Mouse (Mus musculus): Measurements from ENCODE around the gene 1110065P20Rik. TPM values are rescaled to one million over a fixed set of nuclear protein-coding genes. Genes with fewer than 3 reads are reported as not detected.
A peak's percentile ranks its signal among the peaks of the same experiment; 100 is the strongest.

1110065P20Rik gene
- 58.2 and 59.0 TPM in 2 replicates for polyA plus RNA-seq (2015; fragmentation: Nextera tagmentation; extraction: Ambion mirVana)

DNA sequence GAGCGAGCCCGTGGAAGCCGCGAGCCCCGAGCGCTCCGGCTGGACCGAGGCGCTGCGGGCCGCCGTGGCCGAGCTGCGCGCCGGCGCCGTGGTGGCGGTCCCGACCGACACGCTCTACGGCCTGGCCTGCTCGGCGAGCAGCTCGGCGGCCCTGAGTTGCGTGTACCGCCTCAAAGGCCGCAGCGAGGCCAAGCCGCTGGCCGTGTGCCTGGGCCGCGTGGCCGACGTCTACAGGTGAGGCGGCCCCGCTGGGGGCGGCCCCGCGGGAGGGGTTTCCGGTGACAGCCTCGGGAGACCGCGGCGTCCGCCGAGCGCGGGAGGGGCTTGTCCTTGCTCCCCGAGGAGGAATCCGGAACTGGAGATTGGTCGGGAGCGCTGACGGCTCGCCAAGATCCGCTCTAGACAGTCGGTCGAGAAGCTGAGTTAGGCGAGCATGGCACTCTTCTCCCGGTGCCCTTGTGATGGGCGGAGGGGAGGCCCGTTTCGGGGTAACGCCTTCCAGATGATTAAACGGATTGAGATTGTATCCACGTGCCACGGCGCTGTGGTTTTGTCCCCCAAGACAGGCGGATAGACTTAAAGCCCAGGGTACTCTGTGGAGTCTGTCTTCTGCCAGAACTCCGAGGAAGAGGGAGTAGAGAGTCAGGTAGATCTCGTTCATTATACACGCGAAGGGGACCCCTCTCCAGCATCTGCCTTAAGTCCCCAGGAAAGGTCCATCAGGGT, at the start of gene 1110065P20Rik:
TSS of gene 1110065P20Rik (minus strand) at position 264 of the 726 bp plus-strand sequence.
- no peaks in the 10 kb centered on the region for H3K9me3 ChIP-seq
- peak within 1 kb of the TSS; percentile 83 for H3K4me2 ChIP-seq
- H3K4me3 ChIP-seq, result peak within 1 kb of the TSS; percentile 93
- H3K4me1 ChIP-seq, result peaks cover 24% of the 10 kb centered on the region
- peaks cover 15% of the 10 kb centered on the region; the same call in 1 of the 2 replicates for H3K36me3 ChIP-seq
- ATAC-seq (ENCODE audit: borderline replicate concordance, extremely low read depth, low FRiP score, low TSS enrichment), result peak; percentile 71
- WGBS, result under 1% methylated on average over 75 of the region's 75 CpGs
- H3K9ac ChIP-seq, result peak within 1 kb of the TSS; percentile 84
- peak within 1 kb of the TSS; percentile 92 for H3K27ac ChIP-seq
- no peaks in the 10 kb centered on the region for H3K27me3 ChIP-seq

GRCm38 (mm10) chr4:124899906-124900305, 48.9 kb upstream of the 1110065P20Rik start:
- no peak overlapping the region for H3K4me3 ChIP-seq
- H3K36me3 ChIP-seq, result no peaks in the 10 kb centered on the region
- H3K4me2 ChIP-seq, result no peak overlapping the region
- H3K9ac ChIP-seq, result no peak overlapping the region
- no peaks in the 10 kb centered on the region for H3K9me3 ChIP-seq
- 40% methylated on average over 5 of the region's 5 CpGs for WGBS
- 0 out of 2 replicates have a peak, but pooled peaks cover under 1% of the 10 kb centered on the region for H3K4me1 ChIP-seq
- no peak for ATAC-seq (ENCODE audit: borderline replicate concordance, extremely low read depth, low FRiP score, low TSS enrichment)
- no peak overlapping the region for H3K27ac ChIP-seq
- peaks cover 30% of the 10 kb centered on the region for H3K27me3 ChIP-seq

- Histone ChIP-seq H3K4me3 (no peak overlapping the region), H3K27ac (no peak overlapping the region), H3K27me3 (peaks cover 45% of the 10 kb centered on the region), H3K4me1 (peaks cover 3% of the 10 kb centered on the region; the same call in 1 of the 2 replicates), H3K9me3 (no peaks in the 10 kb centered on the region), H3K4me2 (no peak overlapping the region), H3K9ac (no peak overlapping the region), H3K36me3 (no peaks in the 10 kb centered on the region)
- ATAC-seq (ENCODE audit: borderline replicate concordance, extremely low read depth, low FRiP score, low TSS enrichment), result no peak
- 59% methylated on average over 10 of the region's 10 CpGs for WGBS
Observed at GRCm38 (mm10) chr4:124898428-124898827, 47.4 kb upstream of the 1110065P20Rik start.

GRCm38 (mm10) chr4:124894508-124895428, 43.8 kb upstream of the 1110065P20Rik start:
- WGBS, result 2% methylated on average over 83 of the region's 83 CpGs
- ATAC-seq (ENCODE audit: borderline replicate concordance, extremely low read depth, low FRiP score, low TSS enrichment), result no peak
- Histone ChIP-seq H3K4me2 (peak overlapping the region; percentile 56), H3K9ac (no peak overlapping the region), H3K9me3 (no peaks in the 10 kb centered on the region), H3K27ac (no peak overlapping the region), H3K36me3 (no peaks in the 10 kb centered on the region), H3K4me1 (peaks cover 3% of the 10 kb centered on the region; the same call in 1 of the 2 replicates), H3K27me3 (peaks cover 67% of the 10 kb centered on the region), H3K4me3 (peak overlapping the region; percentile 33)

DNA sequence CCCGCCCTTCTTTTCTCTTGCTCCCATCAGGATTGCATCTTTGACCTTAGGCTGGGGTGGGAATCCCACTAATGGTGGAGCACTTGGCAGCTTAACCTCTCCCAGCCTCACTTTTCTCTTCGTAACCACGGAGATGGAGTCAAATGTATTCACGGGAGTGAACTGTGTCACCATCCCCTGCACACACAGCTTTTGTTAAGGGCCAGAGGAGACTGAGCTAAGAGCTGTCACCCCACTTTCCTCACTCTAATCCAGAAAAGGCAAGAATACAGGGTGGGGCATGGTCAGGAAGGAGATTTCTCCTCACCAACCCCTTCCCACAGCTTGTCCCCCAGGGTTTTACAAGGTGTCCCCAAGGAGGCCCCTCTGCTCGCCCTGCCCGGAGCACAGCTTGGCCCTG, 42.8 kb upstream of the 1110065P20Rik start:
- Histone ChIP-seq H3K9me3 (no peaks in the 10 kb centered on the region), H3K36me3 (no peaks in the 10 kb centered on the region), H3K27ac (no peak overlapping the region), H3K4me1 (peaks cover 3% of the 10 kb centered on the region; the same call in 1 of the 2 replicates), H3K4me3 (no peak overlapping the region), H3K27me3 (peaks cover 60% of the 10 kb centered on the region), H3K4me2 (no peak overlapping the region), H3K9ac (no peak overlapping the region)
- ATAC-seq (ENCODE audit: borderline replicate concordance, extremely low read depth, low FRiP score, low TSS enrichment), result no peak
- WGBS, result 25% methylated on average over 6 of the region's 6 CpGs

DNA sequence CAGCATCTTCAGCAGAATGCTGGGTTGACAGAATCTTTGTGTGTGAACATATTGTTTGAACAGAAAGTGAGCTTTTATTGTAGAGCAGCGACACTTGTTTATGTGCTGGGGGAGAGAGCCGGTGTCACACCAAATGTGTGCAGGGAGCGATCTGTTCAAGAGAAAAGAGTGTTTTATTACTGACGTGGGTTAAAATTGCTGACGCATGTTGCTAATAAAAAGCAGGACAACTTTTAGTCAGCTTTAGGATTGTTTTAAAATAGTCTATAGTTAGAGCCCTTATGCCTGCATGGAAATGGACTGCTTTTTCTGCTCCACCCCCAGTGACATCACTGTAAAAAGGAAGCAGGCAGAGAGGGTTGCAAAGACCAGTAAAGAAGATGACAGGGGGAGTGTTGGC, 39.8 kb upstream of the 1110065P20Rik start:
- Histone ChIP-seq H3K9me3 (no peaks in the 10 kb centered on the region), H3K4me2 (no peak overlapping the region), H3K9ac (no peak overlapping the region), H3K4me1 (peaks cover 3% of the 10 kb centered on the region; the same call in 1 of the 2 replicates), H3K27ac (no peak overlapping the region), H3K36me3 (no peaks in the 10 kb centered on the region), H3K4me3 (no peak overlapping the region), H3K27me3 (peaks cover 61% of the 10 kb centered on the region)
- ATAC-seq (ENCODE audit: borderline replicate concordance, extremely low read depth, low FRiP score, low TSS enrichment), result no peak
- WGBS, result 70% methylated on average over 5 of the region's 5 CpGs

- H3K4me1 ChIP-seq, result peaks cover 3% of the 10 kb centered on the region; the same call in 1 of the 2 replicates
- no peak overlapping the region for H3K4me3 ChIP-seq
- no peak overlapping the region for H3K27ac ChIP-seq
- H3K27me3 ChIP-seq, result peaks cover 59% of the 10 kb centered on the region
- no peak for ATAC-seq (ENCODE audit: borderline replicate concordance, extremely low read depth, low FRiP score, low TSS enrichment)
- no peak overlapping the region for H3K4me2 ChIP-seq
- no peak overlapping the region for H3K9ac ChIP-seq
- 83% methylated on average over 2 of the region's 2 CpGs for WGBS
- H3K9me3 ChIP-seq, result no peaks in the 10 kb centered on the region
- H3K36me3 ChIP-seq, result no peaks in the 10 kb centered on the region
Observed at GRCm38 (mm10) chr4:124889935-124890334, 38.9 kb upstream of the 1110065P20Rik start.

GRCm38 (mm10) chr4:124888702-124889101, 37.7 kb upstream of the 1110065P20Rik start:
- no peak for ATAC-seq (ENCODE audit: borderline replicate concordance, extremely low read depth, low FRiP score, low TSS enrichment)
- H3K27me3 ChIP-seq, result peaks cover 56% of the 10 kb centered on the region
- no peaks in the 10 kb centered on the region for H3K9me3 ChIP-seq
- 63% methylated on average over 7 of the region's 7 CpGs for WGBS
- no peak overlapping the region for H3K4me2 ChIP-seq
- no peak overlapping the region for H3K9ac ChIP-seq
- H3K4me1 ChIP-seq, result no peaks in the 10 kb centered on the region
- H3K36me3 ChIP-seq, result no peaks in the 10 kb centered on the region
- no peak overlapping the region for H3K4me3 ChIP-seq
- H3K27ac ChIP-seq, result no peak overlapping the region

DNA sequence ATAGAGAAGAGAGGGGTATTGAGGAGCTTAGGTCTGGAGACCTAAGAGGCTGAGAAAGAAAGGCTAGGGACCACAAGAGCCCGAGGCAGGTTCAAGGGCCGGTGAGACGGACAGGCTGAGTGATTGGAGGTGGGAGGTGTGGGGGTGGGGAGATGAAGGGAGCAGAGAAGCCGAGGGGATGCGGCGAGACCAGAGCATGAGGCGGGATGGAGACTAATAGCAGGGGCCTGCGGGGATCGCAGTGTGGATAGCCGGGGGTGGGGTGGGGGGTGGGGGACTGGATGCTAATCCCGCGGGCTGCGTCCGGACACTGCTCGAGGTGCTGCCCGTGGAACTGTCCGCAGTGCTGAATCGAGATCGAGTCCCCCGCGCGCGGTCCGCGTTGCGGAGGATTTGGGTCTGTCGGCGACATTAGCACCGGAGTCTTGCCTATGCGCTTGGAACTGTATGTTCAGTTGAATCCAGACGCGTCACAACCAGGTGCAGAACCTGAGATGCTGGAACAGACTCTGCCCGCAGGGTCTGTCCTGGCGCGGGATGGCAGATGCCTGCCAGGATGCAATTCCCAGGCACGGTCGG, 31.2 kb upstream of the 1110065P20Rik start:
- no peak overlapping the region for H3K27ac ChIP-seq
- H3K9ac ChIP-seq, result no peak overlapping the region
- no peaks in the 10 kb centered on the region for H3K36me3 ChIP-seq
- peaks cover 72% of the 10 kb centered on the region for H3K27me3 ChIP-seq
- H3K4me2 ChIP-seq, result no peak overlapping the region
- H3K9me3 ChIP-seq, result no peaks in the 10 kb centered on the region
- peaks cover 6% of the 10 kb centered on the region; the same call in 1 of the 2 replicates for H3K4me1 ChIP-seq
- 1% methylated on average over 37 of the region's 37 CpGs for WGBS
- H3K4me3 ChIP-seq, result no peak overlapping the region
- ATAC-seq (ENCODE audit: borderline replicate concordance, extremely low read depth, low FRiP score, low TSS enrichment), result peak; percentile 7; the same call in 1 of the 2 replicates

- Histone ChIP-seq H3K4me3 (peak overlapping the region; percentile 24), H3K27me3 (peaks cover 70% of the 10 kb centered on the region), H3K4me1 (peaks cover 6% of the 10 kb centered on the region; the same call in 1 of the 2 replicates), H3K36me3 (no peaks in the 10 kb centered on the region), H3K9ac (no peak overlapping the region), H3K4me2 (peak overlapping the region; percentile 49), H3K27ac (no peak overlapping the region), H3K9me3 (no peaks in the 10 kb centered on the region)
- no peak; the same call in 1 of the 2 replicates for ATAC-seq (ENCODE audit: borderline replicate concordance, extremely low read depth, low FRiP score, low TSS enrichment)
- WGBS, result under 1% methylated on average over 37 of the region's 37 CpGs
Observed at GRCm38 (mm10) chr4:124881341-124881908, 30.4 kb upstream of the 1110065P20Rik start.

- 9% methylated on average over 11 of the region's 11 CpGs for WGBS
Observed at GRCm38 (mm10) chr4:124880599-124880998, 29.6 kb upstream of the 1110065P20Rik start, which contains the start of gene Epha10. TSS of gene Epha10 (plus strand) at chr4:124880899.

More at GRCm38 (mm10) chr4:124880599-124880998, 29.6 kb upstream of the 1110065P20Rik start, which contains the start of gene Epha10:
- H3K9me3 ChIP-seq, result no peaks in the 10 kb centered on the region
- H3K4me3 ChIP-seq, result peak within 1 kb of the TSS; percentile 24
- no peak within 1 kb of the TSS for H3K9ac ChIP-seq
- no peak within 1 kb of the TSS for H3K27ac ChIP-seq
- H3K4me2 ChIP-seq, result peak within 1 kb of the TSS; percentile 49
- H3K27me3 ChIP-seq, result peaks cover 62% of the 10 kb centered on the region
- ATAC-seq (ENCODE audit: borderline replicate concordance, extremely low read depth, low FRiP score, low TSS enrichment), result no peak
- H3K36me3 ChIP-seq, result no peaks in the 10 kb centered on the region
- peaks cover 6% of the 10 kb centered on the region; the same call in 1 of the 2 replicates for H3K4me1 ChIP-seq

Data from lung, embryonic 15.5 days (tissue).